Mouse (Mus musculus): ENCODE data around the gene Rpl10-ps3.

Rpl10-ps3 gene

DNA sequence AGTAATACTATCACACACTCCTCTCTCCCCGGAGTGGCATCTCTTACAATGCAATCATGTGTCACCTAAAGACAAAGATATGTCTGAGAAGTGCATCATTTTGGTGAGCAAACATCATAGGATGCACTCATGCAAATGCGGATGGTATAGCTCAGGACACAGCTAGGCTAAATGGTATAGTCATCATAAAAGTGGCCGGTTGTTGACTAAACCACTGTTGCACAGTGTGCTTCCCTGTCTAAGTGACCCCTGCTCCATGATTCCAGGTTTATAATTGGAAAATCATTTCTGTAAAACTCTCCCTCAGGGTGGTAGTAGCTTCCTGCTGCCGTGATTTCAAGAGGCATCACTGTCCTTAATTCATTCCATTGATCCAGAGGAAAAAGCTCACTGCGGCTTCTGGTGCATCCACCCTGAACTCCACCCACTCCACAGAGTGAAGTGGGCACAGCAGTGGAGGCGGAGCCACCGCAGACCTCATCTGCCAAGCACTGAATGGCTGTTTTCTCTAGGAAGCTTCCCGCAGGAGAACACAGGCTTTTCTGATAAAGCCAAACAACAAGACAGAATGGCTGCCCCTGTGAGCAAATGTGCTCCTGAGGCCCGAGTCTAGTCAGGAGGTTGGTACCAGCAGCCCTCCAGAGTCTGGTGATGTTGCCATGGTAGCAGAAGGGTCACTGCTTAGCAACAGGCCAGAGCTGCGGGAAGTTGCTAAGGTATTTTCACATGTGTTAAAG is 38.9 kb downstream of the Rpl10-ps3 start:
- peak; percentile 62 for DNase-seq (ENCODE audit: low spot score)

GRCm38 (mm10) chr9:50305046-50305445 is 39.7 kb downstream of the Rpl10-ps3 start:
- DNase-seq (ENCODE audit: low spot score), result no peak

DNA sequence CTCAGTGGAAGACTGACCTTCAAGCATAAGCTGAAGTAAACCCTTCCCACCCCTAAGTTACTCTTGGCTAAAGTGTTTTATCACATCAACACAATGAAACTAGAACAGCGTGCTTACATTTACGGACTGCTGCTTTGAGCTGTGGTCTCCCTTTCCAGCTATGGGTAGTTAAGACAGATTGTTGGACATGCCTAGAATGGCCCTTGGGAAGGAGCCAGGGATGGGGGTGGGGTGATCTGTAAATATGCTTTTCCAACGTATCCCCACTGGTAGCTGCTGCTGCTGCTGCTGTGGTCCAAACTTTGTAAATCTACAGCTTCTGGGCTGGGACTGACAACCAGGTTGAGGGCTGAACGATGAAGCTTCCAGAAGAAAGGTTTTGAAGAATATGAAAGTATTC is 40.8 kb downstream of the Rpl10-ps3 start:
- DNase-seq (ENCODE audit: low spot score), result no peak

- DNase-seq (ENCODE audit: low spot score), result peak; percentile 33
Observed at GRCm38 (mm10) chr9:50301722-50302121, 43.0 kb downstream of the Rpl10-ps3 start.

DNA sequence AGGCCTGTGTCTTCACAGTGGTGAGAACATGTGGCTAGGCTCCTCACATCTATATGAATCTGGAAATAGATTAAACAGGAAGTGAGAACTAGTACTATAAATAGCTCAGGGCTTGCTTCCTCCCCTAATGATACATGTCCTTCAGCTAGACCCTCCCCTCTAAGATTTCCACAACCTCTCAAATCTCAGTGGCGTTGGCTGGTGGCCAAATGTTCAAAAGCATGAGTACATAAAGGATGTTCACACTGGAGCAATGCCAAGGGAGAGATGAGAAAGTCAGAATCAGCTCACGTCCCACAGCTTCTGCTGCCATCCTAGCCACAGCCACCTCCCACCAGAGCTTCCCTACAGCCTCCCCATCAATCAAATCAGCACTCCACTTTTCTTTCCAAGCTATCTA is 46.4 kb downstream of the Rpl10-ps3 start:
- no peak for DNase-seq (ENCODE audit: low spot score)
